Mouse (Mus musculus): ENCODE results near the gene Vil1.

The Vil1 gene

DNA sequence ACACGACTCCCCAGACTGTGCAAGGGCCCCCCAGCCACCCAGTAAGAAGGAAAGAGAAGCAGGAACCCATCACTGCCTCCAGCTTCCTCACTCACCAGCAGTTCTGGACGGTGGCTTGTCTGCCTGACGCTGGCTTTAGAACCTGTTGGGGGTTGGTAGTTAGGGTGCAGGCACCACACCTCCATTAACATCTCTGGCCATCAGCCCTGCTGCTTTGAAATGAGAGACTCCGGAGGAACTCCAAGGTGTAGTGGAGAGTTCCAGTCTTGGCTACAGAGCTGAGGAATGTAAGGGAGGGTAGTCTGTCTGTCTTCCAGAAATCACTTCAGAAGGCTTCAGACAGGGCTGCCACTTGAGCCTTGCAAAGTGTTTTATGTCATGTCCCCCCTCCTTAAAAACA is 39.1 kb upstream of the Vil1 start:
- TF ChIP-seq CTCF (conservative IDR thresholded peaks at IDR 0.05; ENCODE audit: low read length) (no peak), NANOG (IDR thresholded peaks at IDR 0.05; ENCODE audit: borderline replicate concordance, low read length) (no peak), POU5F1 (IDR thresholded peaks at IDR 0.05; ENCODE audit: borderline replicate concordance, low read length) (no peak)
- no peaks in the 10 kb centered on the region for H3K9me3 ChIP-seq (ENCODE audit: low read length)

DNA sequence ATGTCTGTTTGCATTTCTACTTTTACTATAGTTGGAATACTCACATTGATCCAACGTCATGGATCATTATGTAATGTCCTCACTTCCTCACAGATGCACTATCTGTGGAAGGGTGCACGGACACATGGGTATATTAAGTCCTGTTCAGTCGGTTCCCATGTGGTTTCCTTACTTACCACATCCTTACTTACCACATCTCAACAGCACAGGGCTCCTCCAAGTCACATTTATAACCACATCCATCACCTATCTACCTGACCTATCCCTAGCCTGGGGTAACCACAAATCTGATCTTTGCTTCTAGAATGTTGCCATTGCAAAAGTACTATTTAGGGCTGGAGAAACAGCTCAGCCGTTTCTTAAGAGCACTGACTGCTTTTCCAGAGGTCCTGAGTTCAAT is 35.8 kb upstream of the Vil1 start:
- no peaks in the 10 kb centered on the region for H3K9me3 ChIP-seq (ENCODE audit: low read length)
- H3K4me3 ChIP-seq (replicated peaks; ENCODE audit: low read length) = no peak overlapping the region
- peaks cover 44% of the 10 kb centered on the region for H3K4me1 ChIP-seq (replicated peaks; ENCODE audit: low read depth, low read length)
- peaks cover 19% of the 10 kb centered on the region for H3K27me3 ChIP-seq (ENCODE audit: insufficient read depth, low read length)
- H3K36me3 ChIP-seq (ENCODE audit: insufficient read depth, low read length) = no peaks in the 10 kb centered on the region
- TF ChIP-seq POU5F1 (IDR thresholded peaks at IDR 0.05; ENCODE audit: borderline replicate concordance, low read length) = no peak
- no peak for TF ChIP-seq CTCF (conservative IDR thresholded peaks at IDR 0.05; ENCODE audit: low read length)
- TF ChIP-seq NANOG (IDR thresholded peaks at IDR 0.05; ENCODE audit: borderline replicate concordance, low read length) = no peak

More for the DNA sequence above, 39.1 kb upstream of the Vil1 start:
- Histone ChIP-seq H3K36me3 (ENCODE audit: insufficient read depth, low read length) (no peaks in the 10 kb centered on the region), H3K4me1 (replicated peaks; ENCODE audit: low read depth, low read length) (peaks cover 35% of the 10 kb centered on the region), H3K4me3 (replicated peaks; ENCODE audit: low read length) (no peak overlapping the region), H3K27me3 (ENCODE audit: insufficient read depth, low read length) (peaks cover 20% of the 10 kb centered on the region)

DNA sequence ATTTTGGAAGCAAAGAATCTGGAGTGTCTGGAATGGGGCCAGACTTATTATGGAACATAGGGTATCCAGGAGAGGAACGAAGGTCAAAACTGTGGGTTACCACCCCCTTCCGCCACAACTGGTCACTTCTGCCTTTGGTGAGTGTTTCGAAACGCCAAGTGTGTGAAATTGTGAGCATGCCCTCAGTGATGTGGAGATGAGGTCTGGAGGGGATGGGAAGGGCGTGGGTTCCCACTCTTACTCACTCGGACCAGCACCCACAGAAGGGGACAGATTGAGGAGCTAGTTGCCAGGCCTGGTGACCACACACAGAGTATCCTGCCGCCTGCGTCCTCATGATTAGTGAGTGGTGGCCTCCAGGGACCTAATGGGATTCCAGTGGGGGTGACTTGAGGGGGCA is 34.2 kb upstream of the Vil1 start, which contains the start of gene Slc11a1:
Gene Slc11a1 (plus strand): TSS at position 216 of the 400 bp plus-strand sequence.
- TF ChIP-seq NANOG (IDR thresholded peaks at IDR 0.05; ENCODE audit: borderline replicate concordance, low read length) = no peak
- TF ChIP-seq POU5F1 (IDR thresholded peaks at IDR 0.05; ENCODE audit: borderline replicate concordance, low read length) = no peak
- no peak for TF ChIP-seq CTCF (conservative IDR thresholded peaks at IDR 0.05; ENCODE audit: low read length)
- Histone ChIP-seq H3K4me3 (replicated peaks; ENCODE audit: low read length) (no peak within 1 kb of the TSS), H3K9me3 (ENCODE audit: low read length) (no peaks in the 10 kb centered on the region), H3K36me3 (ENCODE audit: insufficient read depth, low read length) (no peaks in the 10 kb centered on the region), H3K27me3 (ENCODE audit: insufficient read depth, low read length) (peaks cover 14% of the 10 kb centered on the region), H3K4me1 (replicated peaks; ENCODE audit: low read depth, low read length) (peaks cover 52% of the 10 kb centered on the region)

DNA sequence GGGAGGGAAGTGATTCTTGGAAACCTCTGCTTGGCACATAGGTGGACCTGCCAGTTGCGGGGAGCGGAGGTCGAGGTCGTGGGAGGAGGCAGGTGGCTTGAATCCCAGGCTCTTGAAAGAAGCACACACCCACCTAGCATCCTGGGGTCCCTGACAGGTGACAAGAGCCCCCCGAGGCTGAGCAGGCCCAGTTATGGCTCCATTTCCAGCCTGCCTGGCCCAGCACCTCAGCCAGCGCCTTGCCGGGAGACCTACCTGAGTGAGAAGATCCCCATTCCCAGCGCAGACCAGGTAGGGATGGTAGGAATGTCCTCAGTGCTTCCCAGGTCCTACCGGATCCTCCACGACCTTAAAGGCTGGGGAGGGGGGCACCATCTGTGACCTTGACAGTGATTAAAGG is 33.6 kb upstream of the Vil1 start:
- TF ChIP-seq CTCF (conservative IDR thresholded peaks at IDR 0.05; ENCODE audit: low read length) = no peak

DNA sequence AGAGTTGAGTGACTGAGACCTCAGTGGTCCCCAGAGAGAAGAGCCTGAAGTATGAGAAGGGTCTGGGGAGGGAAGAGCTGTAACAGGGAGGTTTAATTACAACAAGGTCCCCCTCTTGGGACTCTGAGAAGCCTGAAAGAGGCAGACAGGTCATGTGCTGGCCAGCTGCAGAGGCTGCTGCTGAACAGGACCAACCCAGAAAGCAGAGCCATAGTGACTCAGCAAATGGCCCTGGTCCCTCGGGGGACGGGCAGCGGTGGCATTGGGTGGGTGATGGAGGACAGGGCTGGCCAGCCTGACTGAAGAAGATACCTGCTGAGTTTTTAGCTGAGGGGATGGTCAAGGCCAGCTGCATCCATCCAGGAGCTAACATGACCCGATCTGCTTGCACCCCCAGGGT is 32.8 kb upstream of the Vil1 start:
- Histone ChIP-seq H3K36me3 (ENCODE audit: insufficient read depth, low read length) (no peaks in the 10 kb centered on the region), H3K27me3 (ENCODE audit: insufficient read depth, low read length) (peaks cover 14% of the 10 kb centered on the region), H3K4me3 (replicated peaks; ENCODE audit: low read length) (peak overlapping the region; percentile 50), H3K4me1 (replicated peaks; ENCODE audit: low read depth, low read length) (peaks cover 56% of the 10 kb centered on the region), H3K9me3 (ENCODE audit: low read length) (no peaks in the 10 kb centered on the region)
- TF ChIP-seq CTCF (conservative IDR thresholded peaks at IDR 0.05; ENCODE audit: low read length) = no peak
- no peak for TF ChIP-seq POU5F1 (IDR thresholded peaks at IDR 0.05; ENCODE audit: borderline replicate concordance, low read length)
- no peak for TF ChIP-seq NANOG (IDR thresholded peaks at IDR 0.05; ENCODE audit: borderline replicate concordance, low read length)

More for the DNA sequence above, 33.6 kb upstream of the Vil1 start:
- Histone ChIP-seq H3K4me3 (replicated peaks; ENCODE audit: low read length) (no peak overlapping the region), H3K27me3 (ENCODE audit: insufficient read depth, low read length) (peaks cover 14% of the 10 kb centered on the region), H3K36me3 (ENCODE audit: insufficient read depth, low read length) (no peaks in the 10 kb centered on the region), H3K9me3 (ENCODE audit: low read length) (no peaks in the 10 kb centered on the region), H3K4me1 (replicated peaks; ENCODE audit: low read depth, low read length) (peaks cover 55% of the 10 kb centered on the region)

DNA sequence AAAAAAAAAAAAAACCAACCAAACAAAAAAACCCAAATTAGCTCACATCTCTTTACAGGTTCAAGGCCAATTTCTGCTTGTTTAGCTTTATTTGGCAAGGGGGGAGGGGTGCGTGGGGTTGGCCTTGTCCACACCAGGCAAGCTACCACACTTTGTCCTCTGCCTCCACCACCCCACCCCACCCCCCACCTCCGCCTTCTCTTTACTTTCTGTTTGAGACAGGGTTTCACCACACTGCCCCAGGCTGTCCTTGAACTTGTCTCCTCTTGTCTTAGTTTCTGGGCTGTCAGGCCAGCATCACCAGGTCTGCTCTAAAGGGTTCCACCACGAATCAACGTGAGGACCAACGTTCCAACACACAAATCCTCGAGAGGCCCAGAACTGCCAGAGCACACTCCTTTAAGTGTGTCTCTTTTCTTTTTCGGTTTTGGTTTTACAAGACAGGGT is 30.1 kb upstream of the Vil1 start:
- Histone ChIP-seq H3K4me1 (replicated peaks; ENCODE audit: low read depth, low read length) (peaks cover 80% of the 10 kb centered on the region), H3K36me3 (ENCODE audit: insufficient read depth, low read length) (no peaks in the 10 kb centered on the region), H3K4me3 (replicated peaks; ENCODE audit: low read length) (no peak overlapping the region), H3K9me3 (ENCODE audit: low read length) (no peaks in the 10 kb centered on the region), H3K27me3 (ENCODE audit: insufficient read depth, low read length) (peaks cover 26% of the 10 kb centered on the region)
- TF ChIP-seq CTCF (conservative IDR thresholded peaks at IDR 0.05; ENCODE audit: low read length) (no peak), NANOG (IDR thresholded peaks at IDR 0.05; ENCODE audit: borderline replicate concordance, low read length) (no peak), POU5F1 (IDR thresholded peaks at IDR 0.05; ENCODE audit: borderline replicate concordance, low read length) (no peak)

DNA sequence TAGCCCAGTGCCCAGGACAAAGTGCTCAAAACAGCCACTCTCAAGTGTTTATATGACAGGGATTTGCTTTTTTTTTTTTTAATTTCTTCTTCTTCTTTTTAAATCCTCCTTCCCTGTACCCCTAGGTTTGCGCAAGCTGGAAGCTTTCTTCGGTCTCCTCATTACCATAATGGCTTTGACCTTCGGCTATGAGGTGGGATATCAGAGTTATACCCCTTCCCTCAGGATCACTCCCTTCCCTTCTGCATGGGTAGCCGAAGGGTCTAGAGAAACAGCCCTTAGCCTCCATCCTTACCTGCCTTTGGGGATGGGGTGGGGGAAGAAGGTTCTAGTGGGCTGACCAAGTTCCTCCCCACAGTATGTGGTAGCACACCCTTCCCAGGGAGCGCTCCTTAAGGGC is 28.7 kb upstream of the Vil1 start:
- Histone ChIP-seq H3K36me3 (ENCODE audit: insufficient read depth, low read length) (no peaks in the 10 kb centered on the region), H3K9me3 (ENCODE audit: low read length) (no peaks in the 10 kb centered on the region), H3K4me1 (replicated peaks; ENCODE audit: low read depth, low read length) (peaks cover 87% of the 10 kb centered on the region), H3K4me3 (replicated peaks; ENCODE audit: low read length) (no peak overlapping the region), H3K27me3 (ENCODE audit: insufficient read depth, low read length) (peaks cover 35% of the 10 kb centered on the region)
- TF ChIP-seq POU5F1 (IDR thresholded peaks at IDR 0.05; ENCODE audit: borderline replicate concordance, low read length) = no peak
- TF ChIP-seq CTCF (conservative IDR thresholded peaks at IDR 0.05; ENCODE audit: low read length) = no peak
- no peak for TF ChIP-seq NANOG (IDR thresholded peaks at IDR 0.05; ENCODE audit: borderline replicate concordance, low read length)

DNA sequence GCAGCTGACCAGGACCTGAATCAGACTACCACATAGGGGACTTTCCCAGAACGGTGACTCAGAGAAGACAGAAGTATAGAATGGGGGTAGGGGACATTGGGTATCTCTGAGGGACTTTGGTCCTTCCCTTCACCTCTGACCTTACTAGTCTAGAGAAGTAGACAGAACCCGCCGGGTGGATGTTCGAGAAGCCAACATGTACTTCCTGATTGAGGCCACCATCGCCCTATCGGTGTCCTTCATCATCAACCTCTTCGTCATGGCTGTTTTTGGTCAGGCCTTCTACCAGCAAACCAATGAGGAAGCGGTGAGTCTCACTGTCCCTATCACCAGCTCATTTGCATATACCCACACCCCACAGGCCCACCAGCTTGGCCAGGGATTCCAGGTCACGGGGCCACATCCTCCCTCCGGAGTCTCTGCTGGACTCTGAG is 27.6 kb upstream of the Vil1 start:
- Histone ChIP-seq H3K9me3 (ENCODE audit: low read length) (no peaks in the 10 kb centered on the region), H3K36me3 (ENCODE audit: insufficient read depth, low read length) (no peaks in the 10 kb centered on the region), H3K4me1 (replicated peaks; ENCODE audit: low read depth, low read length) (peaks cover 79% of the 10 kb centered on the region), H3K27me3 (ENCODE audit: insufficient read depth, low read length) (peaks cover 28% of the 10 kb centered on the region), H3K4me3 (replicated peaks; ENCODE audit: low read length) (no peak overlapping the region)
- no peak for TF ChIP-seq NANOG (IDR thresholded peaks at IDR 0.05; ENCODE audit: borderline replicate concordance, low read length)
- TF ChIP-seq POU5F1 (IDR thresholded peaks at IDR 0.05; ENCODE audit: borderline replicate concordance, low read length) = no peak
- no peak for TF ChIP-seq CTCF (conservative IDR thresholded peaks at IDR 0.05; ENCODE audit: low read length)

DNA sequence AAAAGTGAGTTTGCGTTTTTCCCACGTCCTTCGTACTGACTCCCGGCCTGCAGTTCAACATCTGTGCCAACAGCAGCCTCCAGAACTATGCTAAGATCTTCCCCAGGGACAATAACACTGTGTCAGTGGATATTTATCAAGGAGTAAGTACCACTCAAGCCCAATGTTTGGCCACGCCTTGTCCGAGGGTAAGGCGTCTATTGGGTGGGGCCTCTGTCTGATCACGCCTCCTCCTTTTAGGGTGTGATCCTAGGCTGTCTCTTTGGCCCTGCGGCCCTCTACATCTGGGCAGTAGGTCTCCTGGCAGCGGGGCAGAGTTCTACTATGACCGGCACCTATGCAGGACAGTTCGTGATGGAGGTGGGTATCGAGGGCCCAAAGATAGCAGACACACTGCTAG is 25.8 kb upstream of the Vil1 start:
- no peak for TF ChIP-seq CTCF (conservative IDR thresholded peaks at IDR 0.05; ENCODE audit: low read length)
- no peak for TF ChIP-seq POU5F1 (IDR thresholded peaks at IDR 0.05; ENCODE audit: borderline replicate concordance, low read length)
- H3K4me3 ChIP-seq (replicated peaks; ENCODE audit: low read length) = peak overlapping the region; percentile 51
- peaks cover 84% of the 10 kb centered on the region for H3K4me1 ChIP-seq (replicated peaks; ENCODE audit: low read depth, low read length)
- H3K9me3 ChIP-seq (ENCODE audit: low read length) = no peaks in the 10 kb centered on the region
- H3K27me3 ChIP-seq (ENCODE audit: insufficient read depth, low read length) = peaks cover 26% of the 10 kb centered on the region
- H3K36me3 ChIP-seq (ENCODE audit: insufficient read depth, low read length) = no peaks in the 10 kb centered on the region
